Mouse (Mus musculus) heart, adult 2 months (tissue): Measurements from ENCODE around the gene Dph3.

Source experiments
- CTCF ChIP-seq: fragments of 200-600 bp; IDR thresholded peaks from 2 replicates; pipeline ENCODE4 v1.8.1; 2022; ENCODE audit warnings: antibody characterized with exemption, mild to moderate bottlenecking, moderate library complexity
- EP300 ChIP-seq: fragments of 200-500 bp; IDR thresholded peaks from 2 replicates; pipeline ENCODE4 v1.6.1; 2011; ENCODE audit warnings: low read depth, low read length, control low read depth; ENCODE audit not compliant: insufficient read depth

- no peak for TF ChIP-seq CTCF
- no peak for TF ChIP-seq EP300
These were observed 38.7 kb upstream of the Dph3 start for GRCm38 (mm10) chr14:32124261-32124660.
